Mouse (Mus musculus) gastrocnemius, postnatal 36 days (tissue): ENCODE measurements around the gene Txk. TPM values are rescaled to one million over a fixed set of nuclear protein-coding genes. Genes with fewer than 3 reads are reported as not detected.

Experiments
- DNase-seq, 2 experiments: peaks; one replicate each; pipeline ENCODE4 v3.0.0; 2022
- intact Hi-C: fragments of 180-260 bp; cut with DNase I; formaldehyde crosslinking; loops from one replicate; pipeline ENCODE4 v1.15.1; 2025
- long read RNA-seq, 2 experiments: library from polyadenylated mRNA; stranded (forward); transcript quantifications; one replicate each; pipeline ENCODE4 v2.0.0; 2021
- total RNA-seq, 2 experiments: library from RNA; stranded (reverse); gene quantifications; 2 replicates each; pipeline ENCODE4 v1.2.3; 2021

Gene Txk
- total RNA-seq = under 1 TPM in 1 of 2 experiments, not detected in 1; 0.15 TPM
- long read RNA-seq, experiment 1 = 0 reads
- long read RNA-seq, experiment 2 = 0 reads

- DNase-seq = no peak
- intact Hi-C loops = no loop called here
Observed at GRCm38 (mm10) chr5:72752585-72752984, at the start of gene Txk. Txk (minus strand) TSS chr5:72752777.

DNA sequence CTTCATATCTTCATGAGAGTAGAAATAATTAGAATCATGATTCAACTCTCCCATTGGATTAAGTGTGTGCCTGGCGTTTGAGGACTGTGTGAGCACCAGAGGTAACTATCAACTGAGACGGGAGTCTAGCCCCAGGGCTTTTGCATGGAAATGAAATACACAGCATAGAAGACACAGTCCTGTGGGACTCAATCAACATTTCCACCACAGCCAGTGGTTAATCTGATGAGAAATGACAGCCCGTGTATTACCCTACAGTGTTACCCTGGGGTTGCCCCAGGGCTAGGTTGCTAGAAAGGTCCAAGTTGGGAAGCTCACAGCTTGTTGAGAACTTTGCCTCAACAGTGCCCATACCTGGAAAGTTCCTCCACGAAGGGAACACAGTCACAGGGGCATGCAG, 46.0 kb upstream of the Txk start:
- intact Hi-C loops = no loop called here
- no peak for DNase-seq

DNA sequence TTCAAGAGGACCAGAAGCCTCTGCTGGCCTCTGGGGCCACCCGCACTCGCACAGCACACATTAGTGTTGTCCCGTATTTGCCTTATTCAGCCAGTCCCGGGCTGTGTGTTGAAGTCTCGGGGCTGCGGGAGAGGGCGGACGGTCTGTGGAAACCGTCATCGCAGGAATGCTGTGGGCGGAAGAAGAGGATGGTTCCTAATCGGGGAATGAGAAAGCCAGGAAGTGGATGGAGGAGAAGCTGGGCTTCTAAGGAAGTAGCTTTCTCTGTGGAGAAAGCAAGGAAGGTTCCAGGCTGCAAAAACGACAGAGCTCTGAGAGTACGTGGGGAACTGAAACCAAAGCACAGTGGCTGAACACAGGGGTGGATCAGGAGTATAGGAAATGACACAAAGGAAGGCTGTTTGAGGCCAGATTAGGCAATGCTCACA, 43.6 kb upstream of the Txk start:
- intact Hi-C loops = no loop called here
- DNase-seq = peak in 1 of 2 experiments; percentile 49

DNA sequence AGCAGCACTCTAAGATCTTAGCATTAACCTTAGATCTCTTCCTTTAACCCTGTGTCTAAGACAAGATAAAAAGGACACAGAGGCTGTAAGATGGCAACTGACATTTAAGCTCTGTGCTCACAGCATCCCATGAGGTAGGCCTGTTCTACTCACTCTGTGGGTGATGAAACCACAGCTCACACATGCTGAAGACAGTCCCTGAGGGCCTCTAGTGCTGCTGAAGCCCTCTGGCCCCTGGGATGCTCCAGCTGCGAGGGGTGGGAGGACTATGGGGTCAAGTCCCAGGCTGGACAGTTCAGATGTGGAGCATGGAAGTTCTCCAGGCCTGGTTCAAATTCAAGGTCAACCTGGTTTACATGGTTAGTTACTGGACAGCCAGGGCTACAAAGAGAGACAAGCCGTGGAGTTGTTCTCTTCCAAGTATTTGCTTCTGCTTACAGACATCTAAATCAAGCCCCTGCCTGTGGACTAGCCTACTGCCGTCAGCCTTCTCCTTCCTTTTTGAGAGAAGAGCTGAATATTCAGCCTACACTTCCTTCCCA, 40.8 kb upstream of the Txk start:
- no peak for DNase-seq
- intact Hi-C loops = no loop called here

- intact Hi-C loops = no loop called here
- DNase-seq = no peak
Observed at GRCm38 (mm10) chr5:72791789-72792188, 39.2 kb upstream of the Txk start.

- no peak for DNase-seq
- intact Hi-C loops = no loop called here
Observed at GRCm38 (mm10) chr5:72791386-72791785, 38.8 kb upstream of the Txk start.

DNA sequence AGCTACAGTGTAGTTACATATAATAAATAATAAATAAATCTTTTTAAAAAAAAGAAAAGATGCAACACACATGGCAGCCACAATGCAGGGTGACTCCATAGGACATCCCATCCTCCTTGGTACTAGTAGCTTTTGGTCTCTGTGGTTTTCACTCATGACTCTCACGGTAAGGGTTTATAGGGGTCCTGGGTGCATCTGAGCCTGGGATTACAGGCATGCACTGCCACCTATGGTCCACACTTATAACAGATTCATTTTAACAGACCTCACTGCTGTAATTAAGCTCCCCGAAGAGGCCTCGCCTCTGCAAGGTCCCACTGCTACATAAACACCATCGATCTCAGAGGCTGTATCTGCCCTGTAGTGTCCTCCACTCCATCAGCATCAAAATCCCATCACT, 32.9 kb upstream of the Txk start:
- DNase-seq = no peak
- intact Hi-C loops = no loop called here

GRCm38 (mm10) chr5:72784719-72785118, 32.1 kb upstream of the Txk start:
- intact Hi-C loops = no loop called here
- no peak for DNase-seq

DNA sequence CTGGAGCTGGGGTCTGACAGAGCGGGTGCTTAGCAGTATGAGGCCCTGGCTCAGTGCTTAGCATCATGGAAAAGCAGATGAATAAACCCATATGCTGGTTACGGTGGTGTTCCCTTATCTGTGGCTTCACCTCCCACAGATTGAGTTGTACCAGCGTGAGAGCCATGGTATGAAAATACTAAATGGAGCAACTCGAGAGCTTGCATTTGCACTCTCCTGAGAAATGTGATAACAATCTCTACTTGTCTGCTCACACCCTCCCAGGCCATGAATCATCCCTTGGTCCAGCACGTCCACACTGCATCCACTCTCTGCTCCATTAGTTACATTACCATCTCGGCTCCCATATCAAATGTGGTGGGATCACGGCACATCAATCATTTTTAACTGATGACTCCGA, 31.4 kb upstream of the Txk start:
- DNase-seq = no peak
- intact Hi-C loops = no loop called here

- intact Hi-C loops = no loop called here
- DNase-seq = no peak
Observed at GRCm38 (mm10) chr5:72783123-72783522, 30.5 kb upstream of the Txk start.

GRCm38 (mm10) chr5:72781776-72782175, 29.2 kb upstream of the Txk start:
- DNase-seq = no peak
- intact Hi-C loops = no loop called here

GRCm38 (mm10) chr5:72776595-72776994, 24.0 kb upstream of the Txk start:
- intact Hi-C loops = no loop called here
- no peak for DNase-seq

- intact Hi-C loops = no loop called here
- DNase-seq = no peak
Observed at GRCm38 (mm10) chr5:72776127-72776526, 23.6 kb upstream of the Txk start.

- intact Hi-C loops = no loop called here
- no peak for DNase-seq
Observed at GRCm38 (mm10) chr5:72769841-72770240, 17.3 kb upstream of the Txk start.

DNA sequence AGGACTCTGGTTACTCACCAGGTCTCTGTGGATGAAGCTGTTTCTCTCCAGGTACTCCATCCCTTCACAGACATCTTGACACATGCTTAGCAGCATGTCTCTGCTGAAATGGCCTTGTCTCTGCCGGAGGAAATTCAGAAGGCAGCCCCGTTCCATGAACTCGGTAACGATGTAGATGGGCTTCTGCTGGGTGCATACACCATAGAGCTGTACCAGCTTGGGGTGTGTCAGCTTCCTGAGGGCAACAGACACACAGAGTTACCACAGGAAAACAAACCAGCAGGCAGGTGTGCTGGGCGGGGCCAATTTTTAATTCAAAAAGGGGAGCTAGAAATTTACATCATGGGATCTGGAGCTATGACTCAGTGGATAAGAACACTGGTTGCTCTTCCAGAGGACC, 11.0 kb upstream of the Txk start:
- DNase-seq = no peak
- intact Hi-C loops = no loop called here

DNA sequence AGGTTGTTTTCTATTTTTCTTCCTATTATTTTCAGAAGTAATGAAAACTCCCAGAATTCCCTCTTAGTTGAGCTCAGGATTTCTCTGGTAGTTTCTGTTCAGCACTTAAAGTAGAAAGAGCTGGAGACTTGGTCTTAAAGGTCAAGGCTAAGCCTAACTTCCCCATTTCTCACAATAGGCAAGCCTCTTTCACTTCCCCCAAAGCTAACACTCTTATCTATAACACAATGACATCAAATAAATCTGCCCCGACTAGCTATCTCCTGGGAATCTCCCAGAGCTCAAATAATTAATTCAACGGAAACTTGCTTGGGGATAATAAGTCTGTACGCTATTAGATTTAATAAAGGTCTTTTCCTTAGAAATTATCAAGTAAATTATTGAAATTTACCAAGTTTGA, 10.4 kb upstream of the Txk start:
- no peak for DNase-seq
- intact Hi-C loops = no loop called here

GRCm38 (mm10) chr5:72761758-72762157, 9.2 kb upstream of the Txk start:
- DNase-seq = no peak
- intact Hi-C loops = loop anchor here (2.0 kb wide), 1 partner anchor 97 kb away; no protein-coding TSS in a partner anchor

DNA sequence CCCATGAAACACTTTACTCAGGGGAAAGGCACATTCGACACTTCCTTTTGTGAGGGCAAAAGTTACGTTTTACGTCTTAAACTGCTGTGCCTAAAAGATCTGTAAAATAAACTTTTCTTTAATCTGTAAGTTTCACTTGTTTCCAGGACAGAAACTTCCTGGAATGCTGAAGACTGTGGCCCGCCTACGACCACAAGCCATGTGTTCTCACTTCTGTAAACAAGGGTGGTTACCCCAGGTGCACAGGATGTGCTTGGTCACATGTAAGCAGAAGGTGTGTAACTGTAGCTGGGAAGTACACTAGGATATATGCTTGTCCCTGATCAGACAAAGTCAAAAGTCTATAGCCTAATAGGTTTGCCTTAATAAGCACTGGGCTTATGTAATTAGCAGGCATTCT, 8.7 kb upstream of the Txk start:
- DNase-seq = no peak
- intact Hi-C loops = loop anchor here (2.0 kb wide), 1 partner anchor 96 kb away; no protein-coding TSS in a partner anchor

DNA sequence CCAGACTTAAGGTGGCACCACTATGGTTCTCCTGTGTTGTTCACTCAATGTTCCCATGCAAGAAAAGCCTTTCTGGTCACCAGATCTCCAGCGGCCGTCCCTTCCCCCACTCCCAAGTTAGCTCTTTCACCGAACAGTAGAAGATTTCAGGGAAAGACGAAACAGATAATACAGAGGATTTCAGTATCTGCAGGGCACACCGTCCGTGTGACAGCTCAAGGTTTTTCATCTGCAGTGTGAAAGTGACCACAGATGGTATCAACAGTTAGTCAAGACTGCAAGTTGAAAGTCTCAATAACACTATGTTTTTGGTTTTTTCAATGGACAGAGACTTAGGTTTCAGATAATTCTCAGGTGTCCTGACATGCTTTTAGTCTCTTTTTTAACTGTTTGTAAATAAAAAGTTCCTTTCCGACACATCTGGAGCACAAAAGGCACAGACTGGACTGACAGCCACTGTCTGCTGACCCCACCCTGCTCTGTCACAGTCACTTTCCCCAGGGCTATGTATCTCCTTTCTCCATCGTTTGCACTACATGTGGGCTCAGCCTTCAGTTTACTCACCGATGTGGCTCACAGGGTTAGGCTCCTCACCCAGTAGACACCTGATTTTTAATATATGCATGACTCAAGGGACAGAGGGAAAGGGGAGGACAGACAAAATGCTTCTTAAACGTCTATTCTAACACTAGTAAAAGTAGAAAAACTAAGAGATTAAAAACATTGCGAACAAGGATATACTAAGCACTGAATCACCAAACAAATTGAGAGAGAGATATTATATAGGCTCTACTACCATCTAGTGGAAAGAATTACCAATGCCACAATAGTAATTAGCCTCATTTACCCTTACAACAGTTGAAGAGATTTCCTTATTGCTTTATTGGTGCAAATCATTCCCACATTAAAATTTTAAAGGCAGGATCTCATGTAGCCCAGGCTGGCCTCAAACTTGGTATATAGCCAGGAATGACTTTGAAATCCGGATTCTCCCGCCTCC, 6.6 kb upstream of the Txk start:
- no peak for DNase-seq
- intact Hi-C loops = no loop called here

DNA sequence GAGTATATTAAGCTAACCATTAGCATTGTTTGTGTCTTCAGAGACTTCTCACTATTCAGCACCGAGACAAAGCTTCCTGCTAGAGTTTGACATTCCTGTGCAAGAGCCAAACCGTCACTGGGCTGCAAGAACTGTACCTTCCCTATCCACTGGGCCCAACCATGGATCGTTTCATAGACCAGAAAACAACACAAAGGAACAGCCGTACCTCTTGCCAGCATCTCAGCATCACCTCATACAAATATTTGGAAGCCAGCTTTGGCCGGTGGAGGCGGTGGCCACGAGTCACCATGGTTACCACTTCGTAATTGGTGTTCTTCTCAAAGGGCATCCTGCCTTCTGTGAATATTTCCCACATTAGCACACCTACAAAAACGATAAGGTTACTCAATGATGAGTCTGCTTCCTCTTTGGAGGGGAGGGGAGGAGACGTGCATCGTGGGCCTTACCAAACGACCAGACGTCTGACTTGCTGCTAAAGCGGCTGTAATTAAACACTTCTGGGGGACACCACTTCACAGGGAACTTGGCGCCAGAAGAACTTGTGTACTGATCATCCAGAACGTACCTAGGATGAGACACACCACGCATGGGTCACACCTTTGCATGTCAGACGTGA, 4.7 kb upstream of the Txk start:
- DNase-seq = no peak
- intact Hi-C loops = no loop called here

DNA sequence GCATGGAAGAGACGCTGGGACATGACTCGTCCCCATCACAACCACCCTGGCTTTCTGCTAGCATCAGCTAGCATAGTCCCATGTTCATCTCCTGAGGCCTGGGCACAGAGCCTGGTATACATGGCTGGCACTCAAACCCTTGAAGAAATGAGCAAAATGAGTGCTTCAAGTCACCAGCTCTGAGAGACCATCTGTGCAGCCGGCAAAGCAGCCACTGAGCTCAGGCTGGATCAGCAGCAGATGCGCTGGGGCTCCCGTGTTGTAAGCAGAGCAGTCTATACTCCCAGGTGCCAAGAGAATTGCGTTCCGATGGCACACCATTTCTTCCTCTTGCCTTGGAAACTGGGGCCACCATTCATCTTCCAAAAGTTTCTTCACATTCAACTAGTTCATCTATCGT, 3.4 kb upstream of the Txk start:
- intact Hi-C loops = no loop called here

More for the DNA sequence above, 3.4 kb upstream of the Txk start:
- no peak for DNase-seq
